Mouse (Mus musculus) limb, embryonic 15.5 days (tissue): ENCODE measurements around the gene Gm29609. TPM values are rescaled to one million over a fixed set of nuclear protein-coding genes. Genes with fewer than 3 reads are reported as not detected.

ENCODE experiments used
- ATAC-seq: fragments of 200-750 bp; cut with Nextera tagmentation; 2 replicates; pipeline ENCODE4 v1.8.0; 2017; ENCODE audit warnings: low read depth, moderate TSS enrichment; ENCODE audit not compliant: insufficient number of reproducible peaks, low FRiP score, low TSS enrichment
- H3K27ac ChIP-seq: fragments of 300-500 bp; sonication (generic); 2 replicates; pipeline ENCODE4 v1.5.1; 2015; ENCODE audit warnings: moderate library complexity, mild to moderate bottlenecking, inconsistent platforms
- H3K27me3 ChIP-seq: fragments of 300-500 bp; sonication (generic); 2 replicates; pipeline ENCODE4 v1.6.1; 2015; ENCODE audit warnings: inconsistent platforms
- H3K36me3 ChIP-seq: fragments of 300-500 bp; sonication (generic); 2 replicates; pipeline ENCODE4 v1.6.1; 2015; ENCODE audit warnings: inconsistent platforms
- H3K4me1 ChIP-seq: fragments of 300-500 bp; sonication (generic); 2 replicates; pipeline ENCODE4 v1.6.1; 2015; ENCODE audit warnings: inconsistent platforms
- H3K4me2 ChIP-seq: fragments of 300-500 bp; sonication (generic); 2 replicates; pipeline ENCODE4 v1.6.1; 2015; ENCODE audit warnings: mild to moderate bottlenecking, inconsistent platforms
- H3K4me3 ChIP-seq: fragments of 300-500 bp; sonication (generic); 2 replicates; pipeline ENCODE4 v1.5.1; 2015; ENCODE audit warnings: mild to moderate bottlenecking, inconsistent platforms
- H3K9ac ChIP-seq: fragments of 300-500 bp; sonication (generic); 2 replicates; pipeline ENCODE4 v1.6.1; 2015; ENCODE audit warnings: inconsistent platforms
- H3K9me3 ChIP-seq: fragments of 300-500 bp; sonication (generic); 2 replicates; pipeline ENCODE4 v1.6.1; 2016; ENCODE audit warnings: inconsistent platforms
- WGBS: fragments of 180-500 bp; shearing (Covaris S2); methylation state at CpG from one replicate; pipeline ENCODE4 v1.1.7; 2015; 5-methylcytosine and 5-hydroxymethylcytosine counted together
- polyA plus RNA-seq: library from polyadenylated mRNA; unstranded; fragments of >200 nt; fragmentation: Nextera tagmentation; extraction: Ambion mirVana; gene quantifications from 2 replicates; pipeline ENCODE4 v1.2.1, GENCODE M21; 2015

The Gm29609 gene
- polyA plus RNA-seq, 1 experiment from 2014 or later = 1.2 TPM

- Histone ChIP-seq H3K27me3 (no peaks in the 10 kb centered on the region), H3K4me2 (no peak overlapping the region), H3K4me3 (no peak overlapping the region), H3K9me3 (peaks cover 5% of the 10 kb centered on the region; the same call in 1 of the 2 replicates), H3K36me3 (peaks cover 68% of the 10 kb centered on the region), H3K4me1 (peaks cover 27% of the 10 kb centered on the region), H3K27ac (no peak overlapping the region), H3K9ac (no peak overlapping the region)
- no peak for ATAC-seq
- 96% methylated on average over 2 of the region's 2 CpGs for WGBS
These were observed 24.2 kb upstream of the Gm29609 start for GRCm38 (mm10) chr5:31203866-31204265.

DNA sequence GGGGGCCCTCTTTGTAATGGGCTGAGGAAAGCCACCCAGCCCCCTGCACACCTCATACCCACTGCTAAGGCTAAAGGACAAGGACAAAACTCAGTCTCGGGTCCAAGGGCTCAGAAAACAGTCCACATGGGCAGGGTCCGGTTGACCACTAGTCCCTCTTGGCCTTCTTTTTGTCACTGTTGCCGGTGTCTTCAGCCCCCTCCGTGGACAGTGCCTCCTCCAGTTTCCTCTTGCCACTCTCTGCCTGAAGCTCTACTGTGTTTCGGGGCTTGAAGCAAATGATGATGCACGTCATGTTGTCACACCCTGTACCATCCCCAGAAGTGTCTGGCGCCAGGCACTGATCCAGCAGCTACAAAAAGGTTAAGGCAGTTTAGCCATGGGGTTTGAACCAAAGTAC is 23.2 kb upstream of the Gm29609 start:
- Histone ChIP-seq H3K9me3 (peaks cover 5% of the 10 kb centered on the region; the same call in 1 of the 2 replicates), H3K27me3 (no peaks in the 10 kb centered on the region), H3K4me1 (peaks cover 27% of the 10 kb centered on the region), H3K4me2 (peak overlapping the region; percentile 80), H3K4me3 (peak overlapping the region; percentile 92), H3K36me3 (peaks cover 74% of the 10 kb centered on the region), H3K27ac (peak overlapping the region; percentile 81), H3K9ac (peak overlapping the region; percentile 37; the same call in 1 of the 2 replicates)
- WGBS = 83% methylated on average over 7 of the region's 7 CpGs
- ATAC-seq = no peak

- peak; percentile 95 for ATAC-seq
- H3K4me2 ChIP-seq = peak within 1 kb of the TSS; percentile 80
- H3K9ac ChIP-seq = peak within 1 kb of the TSS; percentile 95
- H3K9me3 ChIP-seq = peaks cover 5% of the 10 kb centered on the region; the same call in 1 of the 2 replicates
- H3K27me3 ChIP-seq = no peaks in the 10 kb centered on the region
- peak within 1 kb of the TSS; percentile 84 for H3K27ac ChIP-seq
- peaks cover 30% of the 10 kb centered on the region for H3K4me1 ChIP-seq
- H3K36me3 ChIP-seq = peaks cover 76% of the 10 kb centered on the region
- peak within 1 kb of the TSS; percentile 92 for H3K4me3 ChIP-seq
- WGBS = 0% methylated on average over 52 of the region's 53 CpGs
These were observed 22.3 kb upstream of the Gm29609 start, which contains the start of gene Zfp513 for GRCm38 (mm10) chr5:31201742-31202590. TSS of gene Zfp513 (minus strand) at chr5:31202303.

DNA sequence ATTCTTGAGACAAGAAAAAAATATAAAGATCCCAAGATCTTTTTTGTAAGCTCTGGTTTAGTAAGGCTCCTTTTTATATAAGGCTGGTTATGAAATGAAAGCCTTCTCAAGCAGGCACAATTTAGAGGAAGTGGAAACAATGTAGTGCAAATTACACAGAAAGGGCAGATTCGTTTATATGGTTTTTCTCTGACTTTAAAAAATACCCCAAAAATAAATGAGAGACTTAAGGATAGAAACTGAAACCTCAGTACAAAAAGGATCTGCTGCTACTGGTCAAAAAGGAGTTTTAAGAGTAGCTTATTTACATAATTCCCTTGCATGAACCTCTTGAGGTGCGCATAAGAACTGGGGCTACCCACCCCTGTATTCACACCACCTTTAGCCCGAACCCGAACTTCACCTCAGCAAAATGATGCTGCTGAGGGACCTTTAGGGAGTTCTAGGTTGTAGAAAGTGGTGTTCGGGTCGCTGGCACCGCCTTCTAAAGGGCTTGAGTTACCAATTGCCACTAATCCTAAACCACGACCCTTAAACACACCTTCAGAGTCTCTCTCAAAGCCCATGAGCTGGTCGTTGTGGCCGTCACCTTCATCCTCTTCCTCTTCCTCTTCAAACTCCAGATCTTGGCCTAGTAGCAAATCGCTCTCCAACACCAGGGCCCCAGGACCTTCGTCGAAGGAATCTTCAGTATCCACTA is 21.5 kb upstream of the Gm29609 start:
- H3K4me1 ChIP-seq = peaks cover 30% of the 10 kb centered on the region
- 16% methylated on average over 13 of the region's 13 CpGs for WGBS
- ATAC-seq = no peak
- peaks cover 78% of the 10 kb centered on the region for H3K36me3 ChIP-seq
- peak overlapping the region; percentile 84 for H3K27ac ChIP-seq
- H3K4me3 ChIP-seq = peak overlapping the region; percentile 92
- peak overlapping the region; percentile 72 for H3K4me2 ChIP-seq
- H3K27me3 ChIP-seq = no peaks in the 10 kb centered on the region
- peaks cover 5% of the 10 kb centered on the region; the same call in 1 of the 2 replicates for H3K9me3 ChIP-seq
- H3K9ac ChIP-seq = peak overlapping the region; percentile 95

DNA sequence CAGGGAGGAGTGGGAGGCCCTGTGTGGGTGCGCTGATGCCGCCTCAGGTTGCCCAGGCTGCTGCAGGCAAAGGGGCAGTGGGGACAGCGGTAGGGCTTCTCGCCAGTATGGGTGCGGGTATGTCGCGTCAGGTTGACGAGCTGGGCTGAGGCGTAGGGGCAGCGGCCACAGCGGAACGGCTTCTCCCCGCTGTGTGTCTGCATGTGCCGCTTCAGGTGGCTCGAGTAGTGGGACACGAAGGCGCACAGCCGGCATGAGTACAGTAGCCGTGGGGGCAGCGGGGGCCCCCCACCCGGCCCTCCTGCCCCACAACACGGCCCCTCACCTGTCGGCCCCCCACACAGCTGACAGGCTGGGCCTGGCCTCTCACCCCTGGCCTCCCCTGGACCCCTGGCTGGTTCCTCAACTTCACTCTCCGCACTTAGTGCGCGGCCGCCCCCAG is 20.6 kb upstream of the Gm29609 start:
- no peaks in the 10 kb centered on the region for H3K27me3 ChIP-seq
- peaks cover 5% of the 10 kb centered on the region; the same call in 1 of the 2 replicates for H3K9me3 ChIP-seq
- WGBS = 89% methylated on average over 27 of the region's 27 CpGs
- no peak overlapping the region for H3K9ac ChIP-seq
- H3K4me2 ChIP-seq = no peak overlapping the region
- peak overlapping the region; percentile 92; the same call in 1 of the 2 replicates for H3K4me3 ChIP-seq
- H3K27ac ChIP-seq = no peak overlapping the region
- H3K4me1 ChIP-seq = peaks cover 30% of the 10 kb centered on the region
- peaks cover 79% of the 10 kb centered on the region for H3K36me3 ChIP-seq
- ATAC-seq = peak; percentile 3; the same call in 1 of the 2 replicates

GRCm38 (mm10) chr5:31199893-31200292 is 20.2 kb upstream of the Gm29609 start:
- H3K4me2 ChIP-seq = no peak overlapping the region
- H3K9ac ChIP-seq = no peak overlapping the region
- H3K4me3 ChIP-seq = no peak overlapping the region
- WGBS = 83% methylated on average over 9 of the region's 9 CpGs
- H3K27me3 ChIP-seq = no peaks in the 10 kb centered on the region
- H3K36me3 ChIP-seq = peaks cover 79% of the 10 kb centered on the region
- ATAC-seq = no peak
- H3K9me3 ChIP-seq = peaks cover 5% of the 10 kb centered on the region; the same call in 1 of the 2 replicates
- peaks cover 33% of the 10 kb centered on the region for H3K4me1 ChIP-seq
- no peak overlapping the region for H3K27ac ChIP-seq

GRCm38 (mm10) chr5:31199321-31199892 is 19.7 kb upstream of the Gm29609 start:
- 90% methylated on average over 19 of the region's 19 CpGs for WGBS
- Histone ChIP-seq H3K4me1 (peaks cover 36% of the 10 kb centered on the region), H3K36me3 (peaks cover 79% of the 10 kb centered on the region), H3K27me3 (no peaks in the 10 kb centered on the region), H3K4me2 (no peak overlapping the region), H3K4me3 (no peak overlapping the region), H3K27ac (no peak overlapping the region), H3K9ac (no peak overlapping the region), H3K9me3 (peaks cover 5% of the 10 kb centered on the region; the same call in 1 of the 2 replicates)
- no peak for ATAC-seq

GRCm38 (mm10) chr5:31198616-31199320 is 19.1 kb upstream of the Gm29609 start:
- Histone ChIP-seq H3K36me3 (peaks cover 73% of the 10 kb centered on the region), H3K4me3 (no peak overlapping the region), H3K27ac (no peak overlapping the region), H3K9me3 (peaks cover 5% of the 10 kb centered on the region; the same call in 1 of the 2 replicates), H3K9ac (no peak overlapping the region), H3K4me1 (peaks cover 42% of the 10 kb centered on the region), H3K27me3 (no peaks in the 10 kb centered on the region), H3K4me2 (no peak overlapping the region)
- 85% methylated on average over 5 of the region's 5 CpGs for WGBS
- no peak for ATAC-seq

DNA sequence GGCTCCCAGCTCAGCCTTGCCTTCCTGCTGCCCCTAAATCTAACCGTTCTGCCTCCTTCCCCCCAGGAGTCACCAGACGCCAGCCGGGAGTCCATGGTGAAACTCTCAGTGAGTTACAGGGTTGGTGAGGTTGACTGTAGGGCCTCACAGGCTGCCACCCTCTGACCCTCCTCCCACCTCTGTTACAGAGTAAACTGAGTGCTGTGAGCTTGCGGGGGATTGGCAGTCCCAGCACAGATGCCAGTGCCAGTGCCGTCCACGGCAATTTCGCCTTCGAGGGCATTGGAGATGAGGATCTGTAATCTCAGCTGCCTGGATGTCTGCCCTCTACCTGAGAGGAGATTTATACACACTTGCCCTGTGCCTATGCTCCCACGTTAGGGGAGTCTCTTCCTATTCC is 18.5 kb upstream of the Gm29609 start:
- Histone ChIP-seq H3K4me2 (no peak overlapping the region), H3K4me3 (no peak overlapping the region), H3K27me3 (no peaks in the 10 kb centered on the region), H3K9ac (no peak overlapping the region), H3K36me3 (peaks cover 67% of the 10 kb centered on the region), H3K27ac (no peak overlapping the region), H3K4me1 (peaks cover 42% of the 10 kb centered on the region), H3K9me3 (peaks cover 5% of the 10 kb centered on the region; the same call in 1 of the 2 replicates)
- WGBS = 78% methylated on average over 9 of the region's 9 CpGs
- ATAC-seq = no peak

- Histone ChIP-seq H3K4me1 (peaks cover 35% of the 10 kb centered on the region), H3K27ac (no peak overlapping the region), H3K27me3 (no peaks in the 10 kb centered on the region), H3K36me3 (peaks cover 62% of the 10 kb centered on the region), H3K4me3 (no peak overlapping the region), H3K9me3 (peaks cover 5% of the 10 kb centered on the region; the same call in 1 of the 2 replicates), H3K9ac (no peak overlapping the region), H3K4me2 (no peak overlapping the region)
- 92% methylated on average over 12 of the region's 12 CpGs for WGBS
- no peak for ATAC-seq
These were observed 17.4 kb upstream of the Gm29609 start for GRCm38 (mm10) chr5:31197072-31197471.

- no peak overlapping the region for H3K27ac ChIP-seq
- H3K9me3 ChIP-seq = peaks cover 5% of the 10 kb centered on the region; the same call in 1 of the 2 replicates
- no peaks in the 10 kb centered on the region for H3K27me3 ChIP-seq
- H3K4me2 ChIP-seq = no peak overlapping the region
- WGBS = 86% methylated on average over 10 of the region's 10 CpGs
- peaks cover 64% of the 10 kb centered on the region for H3K36me3 ChIP-seq
- ATAC-seq = no peak
- H3K4me1 ChIP-seq = peaks cover 35% of the 10 kb centered on the region
- no peak overlapping the region for H3K4me3 ChIP-seq
- H3K9ac ChIP-seq = no peak overlapping the region
These were observed 16.5 kb upstream of the Gm29609 start for GRCm38 (mm10) chr5:31196207-31196606.
